Mouse (Mus musculus): ENCODE measurements around the gene Rpn1. TPM values are rescaled to one million over a fixed set of nuclear protein-coding genes. Genes with fewer than 3 reads are reported as not detected.
A peak's percentile ranks its signal among the peaks of the same experiment; 100 is the strongest.
"Not testable (repeated sequence)": the region's sequence is repeated elsewhere in the genome, so short reads cannot be mapped to it uniquely, and the experiment has no call there.

Rpn1 gene
- polyA plus RNA-seq, 1 experiment: not detected

DNA sequence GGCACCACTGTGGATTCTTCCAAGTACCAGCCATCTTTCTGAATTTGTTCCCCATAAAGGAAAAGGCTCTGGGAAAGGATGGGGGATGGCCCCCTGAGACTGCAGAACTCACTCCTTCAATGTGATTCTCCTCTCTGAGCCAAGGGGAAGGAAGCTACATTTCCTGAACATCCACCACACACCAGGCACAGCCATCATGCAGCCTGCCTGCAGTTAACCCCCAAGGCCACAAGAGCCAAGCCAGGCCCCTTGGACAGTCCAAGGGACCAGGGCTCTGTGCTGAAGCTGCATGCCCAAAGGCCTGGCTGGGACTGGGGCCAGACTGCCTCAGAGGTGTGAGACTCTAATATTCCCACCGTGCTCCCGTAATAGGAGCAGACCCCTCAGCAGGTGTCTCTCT lies 37.5 kb downstream of the Rpn1 start:
- H3K4me3 ChIP-seq (ENCODE audit: insufficient read depth, low read depth, low read length): no peak overlapping the region
- TF ChIP-seq CTCF (IDR thresholded peaks at IDR 0.05; ENCODE audit: insufficient read depth, low read depth, low read length) (no peak), POLR2A (IDR thresholded peaks at IDR 0.05; ENCODE audit: insufficient read depth, low read depth, low read length) (no peak)
- 78% methylated on average over 2 of the region's 2 CpGs for WGBS
- H3K4me1 ChIP-seq (ENCODE audit: control insufficient read depth, insufficient read depth, low read length): peaks cover 6% of the 10 kb centered on the region
- no peak overlapping the region for H3K27ac ChIP-seq (ENCODE audit: insufficient read depth, low read depth, low read length)

DNA sequence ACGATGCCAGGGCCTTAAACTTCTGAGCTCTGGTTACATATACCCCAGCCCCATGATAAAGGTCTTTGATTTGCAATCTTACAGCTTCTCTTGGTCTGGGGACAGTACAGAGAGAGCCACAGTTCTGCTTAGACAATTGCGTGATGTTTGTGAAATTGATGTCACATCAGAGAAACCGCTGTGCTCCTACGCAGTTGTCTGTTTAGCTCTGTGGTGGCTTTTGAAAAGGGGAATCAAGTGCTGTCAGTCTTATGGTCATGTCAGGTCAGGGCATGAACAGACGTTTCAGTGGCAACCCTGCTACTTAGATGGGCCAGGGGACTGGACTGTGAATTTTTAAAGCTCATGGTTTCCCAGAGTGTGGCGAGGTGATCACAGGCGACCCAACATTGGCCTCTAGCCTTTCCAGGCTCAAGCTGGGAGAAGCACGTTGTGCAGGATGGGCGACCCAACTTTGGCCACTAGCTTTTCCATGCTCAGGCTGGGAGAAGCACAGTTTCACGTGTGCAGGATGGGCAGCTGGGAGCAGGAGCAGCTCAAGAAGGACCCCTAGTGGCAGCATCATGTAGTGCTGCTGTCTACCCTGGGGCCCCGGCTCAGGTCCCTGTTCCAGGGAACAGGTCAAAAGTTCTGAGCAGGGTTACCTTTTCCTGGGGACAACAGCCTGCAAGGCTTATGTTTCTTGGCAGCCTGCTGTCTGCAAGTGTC lies 39.0 kb downstream of the Rpn1 start:
- 47% methylated on average over 11 of the region's 11 CpGs for WGBS
- no peak for TF ChIP-seq CTCF (IDR thresholded peaks at IDR 0.05; ENCODE audit: insufficient read depth, low read depth, low read length)
- no peak for TF ChIP-seq POLR2A (IDR thresholded peaks at IDR 0.05; ENCODE audit: insufficient read depth, low read depth, low read length)
- H3K27ac ChIP-seq (ENCODE audit: insufficient read depth, low read depth, low read length): no peak overlapping the region
- H3K4me3 ChIP-seq (ENCODE audit: insufficient read depth, low read depth, low read length): no peak overlapping the region
- H3K4me1 ChIP-seq (ENCODE audit: control insufficient read depth, insufficient read depth, low read length): peaks cover 5% of the 10 kb centered on the region

DNA sequence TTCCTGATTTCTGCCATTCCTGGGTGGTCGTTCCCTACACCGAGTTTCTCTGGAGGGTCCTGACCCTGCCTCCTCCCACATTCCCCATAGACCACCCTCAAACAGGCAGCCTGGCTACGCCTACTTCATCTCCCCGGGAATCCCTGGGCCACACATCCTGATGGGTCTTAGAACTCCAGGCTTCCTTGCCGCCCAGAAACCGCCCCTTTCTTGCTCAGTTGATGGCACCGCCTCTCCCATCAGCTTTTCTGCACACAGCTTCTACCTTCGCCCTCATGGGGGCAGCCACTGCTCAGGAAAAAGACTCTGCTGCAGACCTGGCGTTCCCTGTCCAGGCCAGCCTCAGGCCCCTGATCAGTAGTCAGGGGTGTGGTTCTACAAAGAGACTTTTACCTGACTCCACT lies 39.6 kb downstream of the Rpn1 start:
- H3K4me1 ChIP-seq (ENCODE audit: control insufficient read depth, insufficient read depth, low read length): peaks cover 5% of the 10 kb centered on the region
- H3K27ac ChIP-seq (ENCODE audit: insufficient read depth, low read depth, low read length): no peak overlapping the region
- no peak overlapping the region for H3K4me3 ChIP-seq (ENCODE audit: insufficient read depth, low read depth, low read length)
- 0 out of 2 replicates have a peak, but pooled peaks have one; percentile 20 for TF ChIP-seq CTCF (IDR thresholded peaks at IDR 0.05; ENCODE audit: insufficient read depth, low read depth, low read length)
- no peak for TF ChIP-seq POLR2A (IDR thresholded peaks at IDR 0.05; ENCODE audit: insufficient read depth, low read depth, low read length)
- WGBS: 5% methylated on average over 9 of the region's 9 CpGs

DNA sequence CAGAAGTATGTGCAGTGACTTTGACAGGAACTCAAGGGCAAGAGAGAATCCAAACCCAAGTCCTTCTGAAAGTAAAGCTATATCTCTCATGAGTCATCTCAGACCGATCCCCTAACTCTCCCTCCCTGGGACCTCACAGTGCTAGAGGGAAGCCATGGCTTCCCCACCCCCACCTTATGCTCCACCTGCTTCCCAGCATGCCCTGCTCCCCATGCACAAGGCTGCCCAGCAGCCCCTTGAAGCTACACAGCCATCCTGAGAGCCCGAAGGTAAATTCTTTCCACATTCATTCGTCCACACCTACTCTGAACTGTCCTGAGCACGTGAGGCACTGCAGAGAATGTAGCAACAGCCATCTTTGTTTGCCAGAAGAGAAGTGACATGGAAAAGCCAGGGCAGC lies 40.3 kb downstream of the Rpn1 start:
- TF ChIP-seq POLR2A (IDR thresholded peaks at IDR 0.05; ENCODE audit: insufficient read depth, low read depth, low read length) (no peak), CTCF (IDR thresholded peaks at IDR 0.05; ENCODE audit: insufficient read depth, low read depth, low read length) (no peak)
- Histone ChIP-seq H3K4me1 (ENCODE audit: control insufficient read depth, insufficient read depth, low read length) (peaks cover 5% of the 10 kb centered on the region), H3K4me3 (ENCODE audit: insufficient read depth, low read depth, low read length) (no peak overlapping the region), H3K27ac (ENCODE audit: insufficient read depth, low read depth, low read length) (no peak overlapping the region)
- 82% methylated on average over 4 of the region's 4 CpGs for WGBS

DNA sequence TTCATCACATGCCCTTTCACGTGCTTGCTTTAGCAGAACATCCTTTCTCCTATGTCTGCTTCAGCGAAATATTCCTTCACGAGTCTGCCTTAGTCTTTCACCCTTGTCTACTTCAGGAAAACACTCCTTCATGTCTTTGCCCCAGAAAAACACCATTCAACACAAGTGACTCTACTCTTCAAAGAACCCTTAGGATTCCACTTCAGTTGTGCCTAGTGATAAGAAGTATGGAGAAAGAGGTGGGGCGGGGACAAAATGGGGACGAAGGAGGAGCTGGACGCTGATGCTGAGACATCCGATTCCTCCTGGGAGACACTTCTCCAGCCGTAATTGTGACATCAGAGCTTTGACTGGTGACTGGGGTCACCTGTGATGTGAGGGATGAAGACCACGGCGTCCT lies 41.5 kb downstream of the Rpn1 start:
- not testable (repeated sequence) for H3K4me3 ChIP-seq (ENCODE audit: insufficient read depth, low read depth, low read length); H3K27ac ChIP-seq (ENCODE audit: insufficient read depth, low read depth, low read length); H3K4me1 ChIP-seq (ENCODE audit: control insufficient read depth, insufficient read depth, low read length)
- 91% methylated on average over 10 of the region's 10 CpGs for WGBS

DNA sequence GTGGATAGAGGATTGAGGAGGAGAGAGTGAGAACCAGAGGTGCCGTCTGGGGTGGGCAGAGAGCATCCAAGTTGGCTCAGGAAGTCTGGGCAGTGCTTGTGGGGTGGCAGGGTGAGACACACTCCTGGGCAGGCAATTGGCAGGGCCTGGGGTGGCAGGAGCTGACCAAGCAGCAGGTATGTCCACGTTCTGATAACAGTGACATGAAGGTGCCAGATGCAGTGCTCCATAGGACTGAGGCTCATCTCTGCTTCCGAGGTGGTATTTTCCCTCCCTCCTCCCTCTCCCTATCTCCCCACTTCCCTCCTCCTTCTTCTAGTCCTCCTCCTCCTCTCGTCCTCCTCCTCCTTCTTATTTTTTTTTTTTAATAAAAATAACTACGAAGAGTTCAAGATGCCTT lies 47.2 kb downstream of the Rpn1 start:
- TF ChIP-seq POLR2A (IDR thresholded peaks at IDR 0.05; ENCODE audit: insufficient read depth, low read depth, low read length) (no peak), CTCF (IDR thresholded peaks at IDR 0.05; ENCODE audit: insufficient read depth, low read depth, low read length) (no peak)
- 29% methylated on average over 5 of the region's 5 CpGs for WGBS
- Histone ChIP-seq H3K4me3 (ENCODE audit: insufficient read depth, low read depth, low read length) (no peak overlapping the region), H3K4me1 (ENCODE audit: control insufficient read depth, insufficient read depth, low read length) (peaks cover 11% of the 10 kb centered on the region), H3K27ac (ENCODE audit: insufficient read depth, low read depth, low read length) (no peak overlapping the region)

DNA sequence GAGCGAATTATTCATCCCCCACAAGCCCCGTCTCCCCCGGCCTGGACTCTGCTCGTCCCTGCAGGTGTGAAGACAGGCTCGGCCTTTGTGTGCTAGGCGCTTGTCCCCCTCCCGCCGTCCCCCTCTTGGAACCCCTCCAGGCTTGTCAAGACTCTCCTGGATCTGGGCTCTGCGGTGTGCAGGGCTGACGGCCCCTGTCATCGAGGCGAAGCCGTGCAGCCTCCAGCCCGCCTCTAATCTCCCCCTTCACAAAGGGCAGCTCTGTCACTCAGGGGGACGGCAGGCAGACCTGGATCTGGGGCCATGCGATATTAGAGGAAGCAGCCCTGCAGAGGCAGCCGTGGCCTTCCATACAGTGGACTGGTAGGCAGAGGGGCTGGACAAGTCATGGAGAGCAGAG lies 47.8 kb downstream of the Rpn1 start:
- H3K4me1 ChIP-seq (ENCODE audit: control insufficient read depth, insufficient read depth, low read length): peaks cover 11% of the 10 kb centered on the region
- no peak overlapping the region for H3K4me3 ChIP-seq (ENCODE audit: insufficient read depth, low read depth, low read length)
- H3K27ac ChIP-seq (ENCODE audit: insufficient read depth, low read depth, low read length): no peak overlapping the region
- TF ChIP-seq CTCF (IDR thresholded peaks at IDR 0.05; ENCODE audit: insufficient read depth, low read depth, low read length) (no peak), POLR2A (IDR thresholded peaks at IDR 0.05; ENCODE audit: insufficient read depth, low read depth, low read length) (no peak)
- WGBS: 19% methylated on average over 17 of the region's 17 CpGs

DNA sequence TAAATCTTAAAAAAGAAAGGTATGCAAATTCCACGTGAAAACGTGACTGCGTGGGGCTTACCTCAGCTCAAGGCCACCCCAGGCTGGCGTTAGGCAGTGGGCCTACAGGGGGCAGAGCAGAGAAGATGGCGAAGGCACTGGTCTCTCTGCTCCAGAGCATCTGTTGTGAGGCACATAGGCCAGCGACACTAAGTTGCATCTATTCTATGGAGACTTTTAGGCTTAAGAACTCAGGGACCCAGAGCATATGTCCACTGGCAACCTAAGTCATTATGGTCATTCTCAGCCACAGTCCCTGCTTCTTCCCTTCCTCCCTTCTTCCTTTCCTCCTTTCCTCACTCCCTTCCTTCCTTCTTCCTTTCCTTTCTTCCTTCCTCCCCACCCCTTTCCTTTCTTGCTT lies 48.8 kb downstream of the Rpn1 start:
- Histone ChIP-seq H3K4me1 (ENCODE audit: control insufficient read depth, insufficient read depth, low read length) (peaks cover 11% of the 10 kb centered on the region), H3K27ac (ENCODE audit: insufficient read depth, low read depth, low read length) (no peak overlapping the region), H3K4me3 (ENCODE audit: insufficient read depth, low read depth, low read length) (no peak overlapping the region)
- 94% methylated on average over 6 of the region's 6 CpGs for WGBS
- TF ChIP-seq CTCF (IDR thresholded peaks at IDR 0.05; ENCODE audit: insufficient read depth, low read depth, low read length) (no peak), POLR2A (IDR thresholded peaks at IDR 0.05; ENCODE audit: insufficient read depth, low read depth, low read length) (no peak)

DNA sequence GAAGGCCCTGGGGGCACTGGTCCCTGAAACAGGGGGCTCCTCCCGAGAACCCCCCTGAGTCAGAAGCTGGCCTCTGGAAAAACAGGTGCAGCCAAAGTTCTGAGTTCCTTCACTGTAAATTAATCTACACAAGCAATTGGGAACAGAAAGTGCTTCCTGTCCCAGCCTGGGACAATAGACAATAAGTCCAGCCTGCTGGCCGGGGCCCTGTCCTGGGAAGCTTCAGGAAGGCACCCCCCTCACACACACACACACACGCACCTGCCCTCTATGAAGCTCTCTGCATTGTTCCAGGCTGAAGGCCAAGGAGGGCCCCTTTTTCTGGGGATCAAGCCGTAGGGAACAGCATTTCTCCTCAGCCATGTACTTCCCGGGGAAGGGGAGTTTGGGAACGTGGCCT lies 49.6 kb downstream of the Rpn1 start:
- WGBS: 77% methylated on average over 6 of the region's 6 CpGs
- Histone ChIP-seq H3K4me3 (ENCODE audit: insufficient read depth, low read depth, low read length) (no peak overlapping the region), H3K27ac (ENCODE audit: insufficient read depth, low read depth, low read length) (no peak overlapping the region), H3K4me1 (ENCODE audit: control insufficient read depth, insufficient read depth, low read length) (peaks cover 11% of the 10 kb centered on the region)
- TF ChIP-seq CTCF (IDR thresholded peaks at IDR 0.05; ENCODE audit: insufficient read depth, low read depth, low read length) (no peak), POLR2A (IDR thresholded peaks at IDR 0.05; ENCODE audit: insufficient read depth, low read depth, low read length) (no peak)

DNA sequence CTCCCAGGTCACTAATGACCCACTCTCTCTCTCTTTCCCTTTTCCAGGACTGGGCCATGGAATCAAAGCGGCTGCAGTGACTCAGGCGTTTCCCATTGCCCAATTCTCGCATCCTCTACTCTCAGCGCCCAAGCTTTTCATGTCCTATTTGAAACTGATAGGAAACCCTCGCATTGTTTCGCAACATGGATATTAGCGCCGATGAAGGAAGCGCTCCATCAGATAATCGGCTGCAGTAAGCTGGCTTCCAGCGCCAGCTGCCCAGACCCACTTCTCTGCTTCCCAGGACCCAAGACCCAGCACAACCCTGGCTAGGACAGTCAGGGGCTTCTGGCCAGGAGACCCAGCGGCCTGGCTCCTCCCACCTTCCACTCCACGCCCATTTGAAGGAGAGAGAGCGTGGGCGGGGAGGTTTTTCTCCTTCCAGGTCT lies 51.9 kb downstream of the Rpn1 start:
- TF ChIP-seq CTCF (IDR thresholded peaks at IDR 0.05; ENCODE audit: insufficient read depth, low read depth, low read length): no peak
- TF ChIP-seq POLR2A (IDR thresholded peaks at IDR 0.05; ENCODE audit: insufficient read depth, low read depth, low read length): no peak
- H3K4me1 ChIP-seq (ENCODE audit: control insufficient read depth, insufficient read depth, low read length): peaks cover 11% of the 10 kb centered on the region
- H3K27ac ChIP-seq (ENCODE audit: insufficient read depth, low read depth, low read length): no peak overlapping the region
- 28% methylated on average over 15 of the region's 15 CpGs for WGBS
- peak overlapping the region; percentile 2; the same call in 1 of the 2 replicates for H3K4me3 ChIP-seq (ENCODE audit: insufficient read depth, low read depth, low read length)

Data from olfactory bulb, adult 2 months (tissue).